Comparison of ENCODE assay signal across 26 mouse cellular contexts in genomic region chr9:74946713-74947402, GRCm38 (mm10).
"Had no signal": no experiment of that assay in that cellular context is flagged by ENCODE, and none has a peak within 500 bp of the region (broad histone marks: within the 10 kb centered on the region; RNA-seq: fewer than 3 reads in every experiment).

No protein-coding gene starts in this region.

- H3K9me3 ChIP-seq: heart, embryonic 10.5 days; heart, embryonic 12.5 days; hindbrain, embryonic 10.5 days; hindbrain, embryonic 12.5 days; intestine, embryonic 15.5 days; limb, embryonic 13.5 days; limb, embryonic 15.5 days; liver, embryonic 13.5 days had no signal

- ATAC-seq: hindbrain, embryonic 16.5 days; inflammation-experienced regulatory T-cells, adult 6 months; intestine, embryonic 15.5 days; intestine, postnatal 0 days had no signal

- H3K27me3 ChIP-seq: heart, embryonic 12.5 days; hindbrain, embryonic 12.5 days; intestine, embryonic 15.5 days; limb, embryonic 13.5 days; limb, embryonic 15.5 days; liver, embryonic 13.5 days had no signal

- H3K4me2 ChIP-seq: heart, embryonic 12.5 days; hindbrain, embryonic 12.5 days; hindbrain, embryonic 14.5 days; intestine, embryonic 15.5 days; limb, embryonic 13.5 days; limb, embryonic 15.5 days; liver, embryonic 13.5 days had no signal

- H3K4me1 ChIP-seq: heart, embryonic 10.5 days; heart, embryonic 12.5 days; hindbrain, embryonic 10.5 days; hindbrain, embryonic 12.5 days; intestine, embryonic 15.5 days; limb, embryonic 15.5 days; liver, embryonic 13.5 days had no signal

- H3K36me3 ChIP-seq: heart, embryonic 10.5 days; heart, embryonic 12.5 days; hindbrain, embryonic 10.5 days; hindbrain, embryonic 12.5 days; intestine, embryonic 15.5 days; limb, embryonic 13.5 days; limb, embryonic 15.5 days; liver, embryonic 13.5 days had no signal

- H3K27ac ChIP-seq: heart, embryonic 10.5 days; hindbrain, embryonic 10.5 days; hindbrain, embryonic 12.5 days; hindbrain, embryonic 14.5 days; intestine, embryonic 15.5 days; layer of hippocampus, adult 2 months; limb, embryonic 13.5 days; limb, embryonic 15.5 days; liver, embryonic 13.5 days had no signal

- H3K4me3 ChIP-seq: heart, embryonic 10.5 days; heart, embryonic 12.5 days; hindbrain, embryonic 10.5 days; hindbrain, embryonic 12.5 days; intestine, embryonic 15.5 days; layer of hippocampus, adult 2 months; limb, embryonic 13.5 days; limb, embryonic 15.5 days; liver, embryonic 13.5 days had no signal

- H3K9ac ChIP-seq: heart, embryonic 12.5 days; hindbrain, embryonic 12.5 days; hindbrain, embryonic 14.5 days; intestine, embryonic 15.5 days; limb, embryonic 13.5 days; limb, embryonic 15.5 days; liver, embryonic 13.5 days had no signal

- DNase-seq: gastrocnemius, postnatal 14 days; gastrocnemius, postnatal 36 days; heart, adult 18-20 months; heart, postnatal 10 days; heart, postnatal 4 days; kidney, adult 18-20 months; kidney, adult 8-10 months; kidney, postnatal 10 days; kidney, postnatal 25 days; kidney, postnatal 4 days; layer of hippocampus, adult 9-11 months; layer of hippocampus, postnatal 36 days; left cerebral cortex, postnatal 4 days; liver, embryonic 13.5 days had no signal
